Mouse (Mus musculus) cerebellum, postnatal 14 days (tissue): Measurements from ENCODE around the gene Ubac2.

Source experiments
- DNase-seq, 2 experiments: peaks; one replicate each; pipeline ENCODE4 v3.0.0; 2021; ENCODE audit warnings: mixed read lengths in 2 of 2

Ubac2 gene

DNA sequence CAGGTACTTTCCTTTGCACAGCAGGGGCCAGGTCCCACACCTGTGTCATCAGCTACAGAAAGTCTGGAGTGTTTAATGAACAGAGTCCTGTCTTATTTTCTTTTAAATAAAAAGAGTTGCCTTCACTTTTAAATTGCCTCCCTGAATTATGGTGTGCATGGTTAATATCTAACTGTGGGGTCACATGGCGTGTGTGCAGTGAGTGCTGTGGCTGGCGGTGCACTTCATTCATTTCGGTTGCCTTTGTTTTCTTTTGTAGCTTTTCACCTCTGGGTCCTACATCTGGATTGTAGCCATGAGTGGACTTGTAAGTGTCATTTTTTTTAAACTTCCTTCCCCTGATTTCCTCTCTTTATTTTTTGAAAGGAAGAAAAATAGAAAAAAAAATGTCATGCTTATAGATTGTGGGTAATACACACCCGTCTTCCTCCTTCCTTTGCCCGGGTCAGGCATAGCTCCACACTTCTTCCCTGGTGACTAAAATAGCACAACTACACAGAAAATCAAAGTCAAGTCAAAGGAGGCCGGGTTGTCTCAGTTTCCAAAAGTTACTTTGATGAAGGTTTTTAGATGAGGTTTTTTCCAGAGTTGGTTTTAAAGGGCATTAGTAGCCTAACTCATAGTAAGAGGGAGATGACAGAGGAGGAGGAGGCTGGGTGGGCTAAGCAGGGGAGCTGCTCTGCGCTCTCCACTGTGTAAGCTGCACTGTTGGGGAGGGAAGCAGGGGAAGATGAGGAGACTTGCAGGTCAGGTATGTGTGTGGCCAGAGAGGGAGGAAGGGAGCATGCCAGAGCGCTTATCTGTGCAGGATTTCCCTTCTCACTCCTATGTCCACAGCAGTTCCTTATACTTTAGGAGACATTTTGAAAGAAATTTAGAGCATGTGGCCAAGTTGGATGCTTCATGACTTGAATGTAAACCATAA is 104.9 kb downstream of the Ubac2 start:
- no peak for DNase-seq

DNA sequence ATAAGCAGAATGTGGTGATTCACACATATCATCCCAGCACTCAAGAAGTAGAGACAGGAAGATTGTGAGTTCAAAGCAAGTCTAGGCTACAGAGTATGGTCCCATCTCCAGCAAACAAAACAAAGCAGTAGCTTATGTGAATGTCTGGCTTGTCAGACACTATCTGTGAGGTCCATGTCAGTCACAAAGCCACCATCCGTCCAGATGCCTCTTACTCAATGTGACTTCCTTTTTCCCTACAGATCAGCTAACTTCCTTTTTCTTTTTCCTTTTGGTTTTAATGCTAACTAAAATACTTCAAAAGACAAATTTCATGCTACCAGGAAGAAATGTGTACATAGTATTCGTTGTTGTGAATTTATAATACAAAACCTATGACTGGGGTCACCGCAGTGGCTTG is 107.1 kb downstream of the Ubac2 start:
- no peak for DNase-seq

DNA sequence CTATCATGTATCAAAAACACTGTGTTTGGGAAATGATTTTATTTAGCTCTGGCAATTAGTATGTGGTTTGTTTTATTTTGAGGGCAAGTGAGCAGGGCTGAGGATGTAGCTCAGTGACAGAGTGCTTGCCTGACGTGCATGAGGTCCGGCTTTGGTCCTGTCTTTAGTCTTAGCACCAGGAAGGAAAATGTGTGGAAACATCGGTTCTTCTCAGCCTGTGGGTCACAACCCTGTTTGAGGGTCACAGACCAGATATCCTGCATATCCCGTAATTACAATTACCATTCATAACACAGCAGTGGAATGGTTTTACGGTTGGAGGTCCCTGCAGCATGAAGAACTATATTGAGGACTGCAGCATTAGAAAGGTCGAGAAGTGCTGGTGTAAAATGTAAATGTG is 107.6 kb downstream of the Ubac2 start:
- DNase-seq, result no peak

DNA sequence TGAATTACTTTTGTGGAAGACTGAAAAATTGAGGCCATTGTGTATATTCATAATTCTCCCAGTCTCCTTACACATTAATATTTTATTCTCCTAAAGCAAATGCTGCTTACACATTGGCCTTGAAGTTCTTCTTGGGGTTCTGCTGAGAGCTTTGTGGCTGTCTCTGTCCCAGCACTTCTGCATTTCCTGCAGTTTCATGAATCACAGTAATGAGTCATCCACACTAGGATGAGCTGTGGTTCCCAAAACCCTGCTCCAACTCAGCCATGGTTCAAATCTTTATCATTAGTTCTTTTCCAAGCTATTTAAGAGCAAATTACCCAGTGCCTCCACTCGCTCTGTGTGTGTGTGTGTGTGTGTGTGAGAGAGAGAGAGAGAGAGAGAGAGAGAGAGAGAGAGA is 108.9 kb downstream of the Ubac2 start:
- no peak for DNase-seq

DNA sequence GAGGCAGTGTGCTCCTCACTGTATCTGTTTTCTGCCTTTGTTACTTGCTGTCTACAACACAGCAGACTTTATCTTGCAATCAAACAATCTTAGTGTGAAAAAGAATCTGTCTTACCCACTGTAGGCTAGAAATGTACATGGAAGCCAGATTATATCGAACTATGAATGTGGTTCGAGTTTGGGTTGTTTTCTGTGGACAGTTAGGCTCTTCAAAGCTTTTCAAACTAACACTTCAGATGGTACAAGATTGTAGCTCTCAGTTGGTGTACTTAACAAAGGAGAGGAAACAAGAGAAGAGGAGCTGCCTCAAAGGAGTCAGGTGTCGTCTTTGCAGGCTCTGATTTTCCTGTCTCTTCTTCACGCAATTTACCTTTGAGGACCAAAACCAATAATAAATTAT is 109.3 kb downstream of the Ubac2 start:
- DNase-seq, result no peak

DNA sequence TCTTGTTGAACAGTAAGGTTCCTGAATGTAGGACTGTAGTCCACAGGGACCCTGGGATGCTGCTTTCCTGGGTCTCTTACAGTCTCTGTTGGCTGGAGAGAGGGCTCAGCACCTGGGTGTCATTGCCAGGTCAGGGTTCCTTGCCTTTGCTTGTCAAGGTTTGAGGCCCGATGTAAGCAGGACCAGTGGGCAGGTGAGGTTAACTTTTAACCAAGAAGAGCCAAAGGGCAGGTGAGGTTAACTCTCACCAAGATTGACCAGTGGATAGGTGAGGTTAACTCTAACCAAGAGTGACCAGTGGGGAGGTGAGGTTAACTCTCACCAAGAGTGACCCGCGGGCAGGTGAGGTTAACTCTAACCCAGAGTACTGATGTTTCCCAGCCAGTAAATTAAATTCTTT is 110.9 kb downstream of the Ubac2 start:
- DNase-seq, result no peak

DNA sequence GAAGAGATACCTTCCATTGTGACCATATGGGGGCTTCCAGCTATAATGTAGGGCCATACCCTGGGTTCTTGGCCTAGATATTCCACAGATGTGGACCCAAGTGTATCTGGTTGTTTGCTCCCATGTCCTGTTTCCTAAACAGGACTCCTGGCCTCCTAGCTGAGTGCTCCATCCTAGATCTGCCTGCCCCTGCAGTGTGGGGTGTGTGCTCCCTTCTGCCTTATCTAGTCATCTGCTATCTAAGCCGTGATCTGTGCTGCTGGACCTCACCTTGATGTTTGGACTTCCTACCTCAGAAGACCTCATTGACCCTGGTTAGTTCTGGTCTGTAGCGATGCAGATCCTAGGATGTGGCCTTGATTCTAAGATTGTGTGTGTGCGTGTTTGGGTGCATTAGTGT is 111.4 kb downstream of the Ubac2 start:
- no peak for DNase-seq

DNA sequence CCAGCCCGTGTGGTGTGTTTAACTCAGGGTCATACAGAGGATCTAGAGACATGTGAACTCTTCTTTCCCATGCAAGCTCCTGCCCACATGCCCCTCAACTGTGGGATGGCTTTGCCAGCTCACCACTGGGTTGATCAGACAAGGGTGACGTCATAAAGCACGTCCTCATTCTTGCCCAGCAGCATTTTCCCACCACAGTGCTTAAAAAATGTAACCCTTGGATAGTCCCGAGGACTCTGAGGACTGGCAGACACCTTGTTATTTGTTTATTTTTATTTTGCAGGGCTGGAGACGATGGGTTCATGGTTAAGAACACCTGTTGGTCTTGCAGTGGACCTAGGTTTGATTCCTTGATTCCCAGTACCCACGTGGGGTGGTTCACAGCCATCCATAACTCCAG is 112.5 kb downstream of the Ubac2 start:
- no peak for DNase-seq

DNA sequence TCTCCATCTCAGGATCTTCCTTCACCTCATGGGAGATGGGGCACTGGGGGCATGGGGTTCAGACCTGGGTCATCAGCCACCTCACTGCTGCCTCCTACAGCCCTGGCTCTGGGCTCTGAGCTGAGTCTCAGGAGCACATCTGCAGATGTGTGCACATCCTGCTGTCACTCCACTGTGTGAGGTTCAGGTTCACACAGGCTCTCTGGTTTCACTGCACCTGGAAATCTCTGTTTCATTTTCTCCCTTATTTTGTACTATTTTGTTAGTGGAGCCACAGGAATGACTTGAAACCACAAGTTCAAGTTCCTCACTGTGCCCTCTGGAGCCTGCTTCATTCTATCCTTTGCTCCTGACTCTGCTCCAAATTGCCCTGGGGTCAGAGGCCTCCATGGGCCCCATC is 113.5 kb downstream of the Ubac2 start:
- no peak for DNase-seq

DNA sequence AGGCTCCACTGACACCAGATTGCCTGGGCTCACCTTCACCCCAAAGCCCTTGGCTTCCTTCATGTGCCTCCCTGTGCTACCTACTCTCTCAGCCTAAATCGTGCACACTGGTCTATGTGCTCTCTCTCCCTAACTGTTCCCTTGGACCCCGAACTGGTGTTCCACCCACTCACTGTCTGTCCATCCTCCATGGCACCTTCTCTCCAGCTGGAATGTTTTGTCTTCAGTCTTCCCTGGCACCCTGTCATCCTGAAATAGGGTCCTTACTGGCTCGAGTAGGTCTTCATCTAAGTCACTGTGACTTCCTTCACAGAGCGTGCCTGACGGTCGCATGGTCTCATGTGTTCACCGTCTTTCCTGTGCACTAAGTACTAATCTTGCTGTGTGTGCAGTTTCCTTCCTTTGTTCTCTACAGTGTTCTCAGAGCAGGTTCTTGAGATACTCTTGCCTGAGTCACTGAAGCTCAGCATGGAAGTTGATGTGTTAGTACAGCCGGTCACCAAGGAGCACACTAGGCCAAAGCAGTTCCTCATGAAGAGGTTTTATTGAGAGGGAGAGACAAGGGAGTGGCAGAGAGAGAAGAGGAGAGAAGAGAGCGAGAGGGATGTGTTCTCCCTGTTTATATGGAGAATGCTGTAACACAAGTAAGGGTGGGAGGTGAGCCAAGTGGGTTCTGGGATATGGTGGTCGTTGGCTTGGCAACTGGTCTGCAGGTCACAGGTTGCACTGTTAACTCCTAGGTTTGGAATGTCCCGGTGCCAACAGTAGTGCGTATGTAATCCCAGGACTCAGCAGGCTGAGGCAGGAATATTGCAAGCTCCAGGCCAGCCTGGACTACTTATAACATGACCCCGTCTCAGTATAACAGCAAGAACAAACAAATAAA is 114.2 kb downstream of the Ubac2 start:
- DNase-seq, result no peak

DNA sequence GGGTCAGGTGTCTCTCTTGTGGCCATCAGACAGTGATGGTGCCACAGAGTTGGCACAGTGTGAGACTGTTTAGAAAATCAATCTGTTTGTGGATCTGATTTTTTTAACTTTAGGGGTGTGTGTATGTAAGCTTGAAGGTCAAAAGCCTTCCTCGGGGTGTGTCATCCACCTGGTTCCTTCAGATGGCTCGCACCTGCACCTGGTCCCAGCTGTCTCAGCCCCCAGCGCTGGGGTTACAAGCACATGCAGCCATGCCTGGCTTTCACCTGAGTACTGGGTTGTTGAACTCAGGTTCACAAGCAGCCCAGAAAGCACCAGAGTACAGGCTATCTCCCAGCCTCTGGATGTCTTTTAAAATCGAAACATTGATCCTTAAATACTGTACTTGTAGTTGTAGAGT is 115.2 kb downstream of the Ubac2 start:
- DNase-seq, result no peak

DNA sequence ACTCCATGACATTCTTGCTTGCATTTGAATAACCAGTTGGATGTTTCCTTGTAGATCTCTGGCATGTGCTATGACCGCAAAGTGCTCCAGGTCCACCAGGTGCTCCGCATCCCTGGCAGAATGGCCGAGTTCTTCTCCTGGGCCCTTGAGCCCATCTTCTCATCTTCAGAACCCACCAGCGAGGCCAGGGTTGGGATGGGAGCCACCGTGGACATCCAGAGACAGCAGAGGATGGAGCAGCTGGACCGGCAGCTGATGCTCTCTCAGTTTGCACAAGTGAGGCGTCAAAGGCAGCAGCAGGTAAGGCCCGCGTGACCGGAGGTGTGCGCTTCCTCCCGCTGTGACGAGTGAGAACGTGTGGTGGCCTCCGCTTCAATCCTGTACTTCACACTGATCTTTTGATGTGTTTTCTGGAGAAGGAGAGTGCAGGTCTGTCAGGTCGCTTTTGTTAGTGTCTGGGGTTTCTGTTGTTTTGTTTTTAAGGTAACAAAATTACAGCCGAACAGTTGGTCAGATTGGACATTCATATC is 115.8 kb downstream of the Ubac2 start:
- DNase-seq, result no peak

DNA sequence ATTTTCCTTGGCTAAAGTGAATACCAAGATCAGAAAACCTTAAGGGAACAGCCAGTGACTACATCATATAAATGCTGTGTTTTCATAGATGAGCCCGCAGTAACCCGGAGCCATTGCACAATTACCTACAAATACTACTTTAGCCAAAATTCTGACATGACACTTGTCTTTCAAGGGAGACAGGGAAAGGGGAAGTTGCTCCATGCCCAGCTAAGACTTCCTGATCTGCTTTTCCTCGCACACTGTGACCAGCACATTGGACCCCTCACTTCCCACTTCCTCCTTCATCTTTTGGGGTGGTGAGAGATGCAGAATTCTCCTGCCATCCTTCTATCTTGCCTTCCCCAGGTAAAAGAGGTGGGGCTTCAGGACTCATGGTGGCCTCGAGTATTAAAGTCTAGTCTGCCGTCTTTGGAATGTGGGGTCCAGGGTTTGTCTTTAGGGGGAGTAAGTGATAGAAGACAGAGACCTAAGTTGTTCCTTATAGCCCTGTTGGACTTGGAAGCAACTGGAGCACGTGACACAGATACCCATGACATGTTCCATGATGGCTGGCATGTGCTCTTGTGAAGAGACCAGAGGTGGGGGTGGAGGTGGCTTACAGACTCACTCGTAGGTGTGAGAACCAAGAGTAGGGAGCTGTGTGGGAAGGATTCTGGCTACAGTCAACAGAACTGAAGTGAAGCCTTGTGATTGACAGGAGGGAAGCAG is 116.6 kb downstream of the Ubac2 start:
- DNase-seq, result no peak

DNA sequence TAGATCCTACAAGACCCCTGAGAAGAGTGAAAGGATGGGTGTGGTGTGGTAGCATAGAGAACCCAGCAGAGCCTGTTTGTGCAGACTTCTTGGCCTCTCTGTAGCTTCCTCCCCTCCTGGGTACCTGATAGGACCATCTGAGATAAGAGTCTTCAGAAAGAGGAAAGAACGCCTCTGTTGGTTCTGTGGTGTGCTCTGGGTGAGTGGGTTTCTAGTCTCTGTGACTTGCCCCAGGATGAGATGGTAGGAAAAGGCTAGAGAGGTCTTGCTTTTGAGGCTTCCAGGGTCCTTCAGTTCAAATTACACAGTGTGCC is 117.1 kb downstream of the Ubac2 start:
- no peak for DNase-seq

DNA sequence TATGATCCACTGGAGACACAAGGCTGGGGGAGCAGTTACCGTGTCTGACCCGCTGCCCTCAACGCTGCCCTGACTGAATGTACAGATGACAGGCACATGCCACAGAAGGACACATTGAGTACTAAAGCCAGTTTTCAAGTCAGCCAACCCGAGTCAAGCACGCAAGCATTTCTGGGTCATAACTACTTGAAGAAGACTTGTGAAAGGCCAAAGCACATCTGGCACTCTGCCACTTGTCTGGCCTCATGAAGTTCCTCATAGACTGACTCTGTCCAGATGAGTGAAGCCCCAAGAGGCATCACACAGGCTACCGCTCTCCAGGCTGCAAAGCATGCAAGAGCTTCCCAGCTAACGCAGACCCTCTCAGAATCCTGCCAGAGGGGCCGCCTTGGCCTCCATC is 118.4 kb downstream of the Ubac2 start:
- peak; percentile 15 to 16 for DNase-seq

DNA sequence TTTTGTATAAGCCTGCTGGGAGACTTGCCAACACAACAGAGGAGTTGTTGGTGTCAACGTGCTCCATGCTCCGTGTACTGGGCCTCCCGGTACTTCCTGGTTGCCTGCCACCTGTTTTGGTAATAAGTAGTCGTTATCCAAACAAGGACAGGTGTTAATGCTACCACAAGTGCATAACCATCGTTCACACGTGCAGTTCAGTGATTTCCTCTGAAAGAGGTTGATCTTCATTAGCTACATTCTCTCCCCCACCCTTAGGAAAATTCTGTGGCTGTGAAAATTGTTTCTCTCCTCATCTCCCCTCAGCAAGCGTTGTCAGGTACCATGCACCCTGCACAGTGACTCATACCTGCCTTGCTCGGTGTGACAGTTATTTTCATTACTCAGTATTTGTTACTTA is 121.0 kb downstream of the Ubac2 start:
- DNase-seq, result no peak

DNA sequence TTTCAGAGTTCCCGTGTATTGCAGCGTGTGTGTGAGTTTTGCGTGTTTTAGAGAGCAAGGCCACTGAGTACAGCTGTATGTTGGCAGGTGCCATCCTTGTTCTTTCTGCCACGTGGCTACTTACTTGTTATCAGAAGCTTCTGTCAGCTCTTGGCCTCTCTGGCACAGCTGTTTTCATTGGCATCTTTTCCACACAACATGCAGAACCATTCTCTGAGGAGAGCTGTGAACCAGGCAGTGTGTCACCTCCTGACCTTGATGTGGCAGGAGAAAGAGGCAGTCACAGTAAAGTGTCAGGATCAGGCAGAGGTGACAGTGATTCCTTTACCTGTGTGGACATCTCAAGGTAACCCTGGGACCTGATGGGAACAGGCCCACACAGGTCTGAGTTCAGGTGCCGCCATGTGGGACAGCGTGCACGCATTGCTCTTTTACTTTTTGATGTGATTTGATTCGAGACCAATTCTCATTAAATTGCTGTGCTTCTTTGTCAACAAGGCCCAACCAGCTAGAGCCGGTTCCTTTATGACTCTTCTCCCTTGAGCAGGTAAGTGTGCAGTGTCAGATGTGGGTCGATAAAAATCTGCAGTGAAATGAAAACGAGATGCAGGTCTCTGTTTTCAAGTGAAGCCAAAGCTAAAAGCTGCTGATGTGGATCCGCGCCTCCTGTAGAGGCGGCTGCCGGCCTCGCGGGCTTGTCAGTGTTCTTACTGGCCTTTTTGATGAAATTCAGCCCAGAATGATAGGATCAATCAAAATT is 122.1 kb downstream of the Ubac2 start:
- DNase-seq, result no peak

DNA sequence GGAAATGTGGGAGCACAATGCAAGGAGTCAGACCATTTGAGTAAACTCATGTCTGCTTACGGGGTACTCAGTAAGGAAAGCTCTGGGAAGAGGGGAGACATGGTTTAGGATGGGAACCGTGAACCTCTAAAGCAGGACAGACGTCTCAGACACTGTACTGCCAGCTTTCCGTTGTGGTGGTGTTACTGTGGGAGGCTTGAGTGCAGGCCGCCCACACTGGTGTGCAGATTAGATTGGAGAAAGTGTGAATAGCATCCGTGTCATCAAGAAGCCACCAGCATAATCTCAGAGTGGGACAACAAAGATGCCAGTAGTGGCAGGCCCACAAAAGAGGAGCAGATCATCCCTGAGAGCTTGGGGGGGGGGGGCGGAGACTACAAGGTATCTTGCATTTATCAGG is 123.8 kb downstream of the Ubac2 start:
- DNase-seq, result no peak

DNA sequence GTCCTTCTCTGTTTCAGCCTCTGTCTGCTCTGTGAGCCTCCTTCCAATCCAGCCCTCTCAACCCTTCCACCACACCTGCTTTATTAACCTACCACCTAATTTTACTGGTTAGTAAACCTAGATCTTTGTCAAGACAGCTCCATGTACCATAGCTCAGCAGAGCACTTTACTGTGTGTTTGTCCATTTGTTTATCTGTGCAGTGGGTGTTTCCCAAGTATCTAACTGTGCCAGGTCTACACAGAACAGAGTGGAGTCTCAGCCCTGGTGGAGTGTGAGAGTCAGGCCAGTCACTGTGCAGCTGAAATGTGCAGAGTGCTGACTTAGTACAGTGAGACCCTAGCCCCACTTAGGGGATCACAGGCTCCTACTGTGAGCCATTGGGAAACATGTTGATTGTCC is 125.4 kb downstream of the Ubac2 start:
- no peak for DNase-seq

DNA sequence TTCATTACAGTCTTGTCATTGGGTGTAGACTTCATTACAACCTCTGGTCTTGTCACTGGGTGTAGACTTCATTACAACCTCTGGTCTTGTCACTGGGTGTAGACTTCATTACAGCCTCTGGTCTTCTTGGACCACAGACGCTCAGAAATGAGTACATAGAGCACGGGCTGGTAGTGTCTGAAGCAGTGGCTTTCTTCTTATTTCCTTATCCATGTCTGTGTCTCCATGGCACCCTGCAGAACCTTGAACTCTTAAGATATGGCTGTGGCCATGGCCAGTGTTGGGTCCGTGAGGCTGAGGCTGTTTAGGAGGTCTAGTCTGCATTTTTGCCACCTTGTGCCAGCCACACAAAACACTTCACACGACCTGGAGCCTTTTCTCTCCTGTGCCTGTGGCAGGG is 129.8 kb downstream of the Ubac2 start:
- no peak for DNase-seq

DNA sequence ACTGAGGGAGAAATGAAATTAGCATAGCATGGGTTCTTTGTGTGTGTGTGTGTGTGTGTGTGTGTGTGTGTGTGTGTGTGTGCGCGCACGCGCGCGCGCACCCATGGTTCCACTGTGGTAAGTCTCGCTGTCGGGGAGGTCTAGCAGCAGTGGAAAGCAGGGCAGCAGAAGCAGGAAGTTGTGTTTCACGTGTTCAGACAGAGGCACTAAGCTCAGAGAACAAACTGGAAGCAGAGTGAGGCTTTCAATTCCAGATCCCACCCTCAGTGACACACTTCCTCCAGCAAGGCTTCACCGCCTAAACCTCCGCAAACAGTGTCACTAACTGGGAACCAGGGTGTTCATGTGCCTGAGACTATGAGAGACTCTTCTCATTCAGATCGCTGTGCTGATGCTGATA is 131.1 kb downstream of the Ubac2 start:
- DNase-seq, result no peak

DNA sequence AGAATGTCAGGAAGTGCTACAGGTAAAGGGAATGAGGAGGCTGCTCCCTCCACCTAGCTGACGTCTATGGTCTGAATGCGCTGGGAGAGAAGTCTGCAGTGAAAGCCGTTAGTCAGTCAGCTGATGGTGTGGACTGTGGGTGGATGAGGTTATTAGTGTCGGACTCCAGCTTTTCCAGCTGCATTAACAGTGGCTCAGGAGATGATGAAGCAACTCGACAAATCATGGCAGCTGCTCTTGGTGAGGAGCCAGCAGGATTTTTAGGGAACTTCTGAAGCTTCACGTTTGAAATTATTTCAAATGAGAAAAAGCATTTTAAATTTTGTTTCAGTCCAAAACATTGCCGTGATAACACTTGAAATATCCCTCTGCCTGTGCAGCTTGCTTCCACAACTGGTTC is 131.9 kb downstream of the Ubac2 start:
- no peak for DNase-seq

DNA sequence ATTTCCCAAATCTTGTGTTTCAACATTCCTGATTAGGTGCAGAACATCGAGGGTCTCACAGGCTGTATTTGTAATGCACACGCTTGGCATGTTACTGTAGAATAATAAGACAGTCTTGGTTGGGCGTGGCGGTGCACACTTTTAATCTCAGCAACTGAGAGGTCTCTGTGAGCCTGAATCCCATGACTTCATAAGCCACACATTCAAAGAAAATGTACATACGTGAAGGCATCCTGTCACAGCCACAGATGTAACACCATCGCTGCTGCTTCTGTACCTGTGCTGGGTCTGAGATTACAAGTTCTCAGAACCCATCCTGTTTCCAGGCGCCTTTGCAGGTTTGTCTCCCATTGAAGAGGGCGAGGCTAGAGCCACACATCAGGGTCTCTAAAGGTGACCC is 133.3 kb downstream of the Ubac2 start:
- DNase-seq, result no peak
